Mouse (Mus musculus): ENCODE measurements around the gene Eps8l2. TPM values are rescaled to one million over a fixed set of nuclear protein-coding genes. Genes with fewer than 3 reads are reported as not detected.

Eps8l2 gene
- polyA plus RNA-seq, 1 experiment from 2014 or later = 5.7 TPM

- 77% methylated on average over 2 of the region's 2 CpGs for whole genome bisulfite sequencing
- no peak for ATAC-seq (ENCODE audit: insufficient number of reproducible peaks, insufficient read depth, low FRiP score, low TSS enrichment)
- no peaks in the 10 kb centered on the region for H3K9me3 ChIP-seq
- H3K36me3 ChIP-seq = peaks cover 29% of the 10 kb centered on the region
- no peak overlapping the region for H3K4me3 ChIP-seq
- no peak overlapping the region for H3K4me2 ChIP-seq (replicated peaks)
- H3K27me3 ChIP-seq = peaks cover 16% of the 10 kb centered on the region
- H3K27ac ChIP-seq = no peak overlapping the region
- H3K4me1 ChIP-seq = peaks cover 13% of the 10 kb centered on the region
- H3K9ac ChIP-seq = no peak overlapping the region
These were observed 3.6 kb upstream of the Eps8l2 start for GRCm38 (mm10) chr7:141335044-141335579.

GRCm38 (mm10) chr7:141335682-141336081 is 3.0 kb upstream of the Eps8l2 start:
- Histone ChIP-seq H3K4me3 (no peak overlapping the region), H3K9me3 (no peaks in the 10 kb centered on the region), H3K36me3 (peaks cover 29% of the 10 kb centered on the region), H3K4me2 (replicated peaks) (no peak overlapping the region), H3K4me1 (peaks cover 13% of the 10 kb centered on the region), H3K27me3 (peaks cover 16% of the 10 kb centered on the region), H3K9ac (no peak overlapping the region), H3K27ac (no peak overlapping the region)
- WGBS = 93% methylated on average over 4 of the region's 4 CpGs
- ATAC-seq (ENCODE audit: insufficient number of reproducible peaks, insufficient read depth, low FRiP score, low TSS enrichment) = no peak

GRCm38 (mm10) chr7:141336296-141336695 is 2.4 kb upstream of the Eps8l2 start:
- Histone ChIP-seq H3K9ac (no peak overlapping the region), H3K4me2 (replicated peaks) (no peak overlapping the region), H3K36me3 (peaks cover 29% of the 10 kb centered on the region), H3K4me3 (no peak overlapping the region), H3K27ac (no peak overlapping the region), H3K9me3 (no peaks in the 10 kb centered on the region), H3K4me1 (peaks cover 13% of the 10 kb centered on the region), H3K27me3 (peaks cover 16% of the 10 kb centered on the region)
- WGBS = 76% methylated on average over 3 of the region's 3 CpGs
- ATAC-seq (ENCODE audit: insufficient number of reproducible peaks, insufficient read depth, low FRiP score, low TSS enrichment) = no peak

GRCm38 (mm10) chr7:141337716-141338416 is 814 bp upstream of the Eps8l2 start:
- H3K27me3 ChIP-seq = peaks cover 16% of the 10 kb centered on the region
- no peak overlapping the region for H3K9ac ChIP-seq
- ATAC-seq (ENCODE audit: insufficient number of reproducible peaks, insufficient read depth, low FRiP score, low TSS enrichment) = no peak
- H3K9me3 ChIP-seq = no peaks in the 10 kb centered on the region
- 68% methylated on average over 3 of the region's 3 CpGs for WGBS
- no peak overlapping the region for H3K4me3 ChIP-seq
- H3K27ac ChIP-seq = no peak overlapping the region
- H3K4me2 ChIP-seq (replicated peaks) = no peak overlapping the region
- peaks cover 13% of the 10 kb centered on the region for H3K4me1 ChIP-seq
- H3K36me3 ChIP-seq = peaks cover 22% of the 10 kb centered on the region

- H3K4me2 ChIP-seq (replicated peaks) = peak overlapping the region; percentile 55
- H3K9me3 ChIP-seq = no peaks in the 10 kb centered on the region
- H3K27ac ChIP-seq = no peak overlapping the region
- H3K27me3 ChIP-seq = peaks cover 16% of the 10 kb centered on the region
- ATAC-seq (ENCODE audit: insufficient number of reproducible peaks, insufficient read depth, low FRiP score, low TSS enrichment) = no peak
- peak overlapping the region; percentile 40 for H3K9ac ChIP-seq
- peaks cover 9% of the 10 kb centered on the region; the same call in 1 of the 2 replicates for H3K36me3 ChIP-seq
- H3K4me3 ChIP-seq = peak overlapping the region; percentile 21
- WGBS = 37% methylated on average over 20 of the region's 20 CpGs
- peaks cover 13% of the 10 kb centered on the region for H3K4me1 ChIP-seq
These were observed 688 bp downstream of the Eps8l2 start for GRCm38 (mm10) chr7:141339215-141339920.

GRCm38 (mm10) chr7:141340023-141340422 is 1.3 kb downstream of the Eps8l2 start:
- H3K4me2 ChIP-seq (replicated peaks) = no peak overlapping the region
- 79% methylated on average over 7 of the region's 7 CpGs for WGBS
- H3K9ac ChIP-seq = no peak overlapping the region
- no peak overlapping the region for H3K27ac ChIP-seq
- no peak overlapping the region for H3K4me3 ChIP-seq
- no peaks in the 10 kb centered on the region for H3K9me3 ChIP-seq
- peaks cover 16% of the 10 kb centered on the region for H3K27me3 ChIP-seq
- H3K36me3 ChIP-seq = 0 out of 2 replicates have a peak, but pooled peaks cover 6% of the 10 kb centered on the region
- H3K4me1 ChIP-seq = peaks cover 13% of the 10 kb centered on the region
- ATAC-seq (ENCODE audit: insufficient number of reproducible peaks, insufficient read depth, low FRiP score, low TSS enrichment) = no peak

GRCm38 (mm10) chr7:141340476-141340875 is 1.8 kb downstream of the Eps8l2 start:
- H3K27me3 ChIP-seq = peaks cover 16% of the 10 kb centered on the region
- no peak overlapping the region for H3K4me3 ChIP-seq
- no peak overlapping the region for H3K9ac ChIP-seq
- WGBS = 66% methylated on average over 6 of the region's 6 CpGs
- peaks cover 13% of the 10 kb centered on the region for H3K4me1 ChIP-seq
- H3K4me2 ChIP-seq (replicated peaks) = no peak overlapping the region
- 0 out of 2 replicates have a peak, but pooled peaks cover 5% of the 10 kb centered on the region for H3K36me3 ChIP-seq
- ATAC-seq (ENCODE audit: insufficient number of reproducible peaks, insufficient read depth, low FRiP score, low TSS enrichment) = no peak
- no peaks in the 10 kb centered on the region for H3K9me3 ChIP-seq
- H3K27ac ChIP-seq = no peak overlapping the region

GRCm38 (mm10) chr7:141341689-141342226 is 3.1 kb downstream of the Eps8l2 start:
- WGBS = 80% methylated on average over 10 of the region's 10 CpGs

GRCm38 (mm10) chr7:141343230-141343629 is 4.5 kb downstream of the Eps8l2 start:
- WGBS = 42% methylated on average over 2 of the region's 2 CpGs
- no peak for ATAC-seq (ENCODE audit: insufficient number of reproducible peaks, insufficient read depth, low FRiP score, low TSS enrichment)
- no peak overlapping the region for H3K9ac ChIP-seq
- no peak overlapping the region for H3K27ac ChIP-seq
- H3K36me3 ChIP-seq = no peaks in the 10 kb centered on the region
- no peak overlapping the region for H3K4me2 ChIP-seq (replicated peaks)
- peaks cover 12% of the 10 kb centered on the region for H3K4me1 ChIP-seq
- H3K27me3 ChIP-seq = peaks cover 11% of the 10 kb centered on the region
- H3K9me3 ChIP-seq = no peaks in the 10 kb centered on the region
- H3K4me3 ChIP-seq = no peak overlapping the region

More at GRCm38 (mm10) chr7:141341689-141342226, 3.1 kb downstream of the Eps8l2 start:
- no peak overlapping the region for H3K9ac ChIP-seq
- H3K27ac ChIP-seq = no peak overlapping the region
- H3K9me3 ChIP-seq = no peaks in the 10 kb centered on the region
- no peak overlapping the region for H3K4me3 ChIP-seq
- H3K36me3 ChIP-seq = no peaks in the 10 kb centered on the region
- peaks cover 13% of the 10 kb centered on the region for H3K4me1 ChIP-seq
- no peak overlapping the region for H3K4me2 ChIP-seq (replicated peaks)
- ATAC-seq (ENCODE audit: insufficient number of reproducible peaks, insufficient read depth, low FRiP score, low TSS enrichment) = no peak
- H3K27me3 ChIP-seq = peaks cover 16% of the 10 kb centered on the region

- no peak overlapping the region for H3K4me3 ChIP-seq
- no peak for ATAC-seq (ENCODE audit: insufficient number of reproducible peaks, insufficient read depth, low FRiP score, low TSS enrichment)
- H3K4me1 ChIP-seq = peaks cover 7% of the 10 kb centered on the region
- no peaks in the 10 kb centered on the region for H3K36me3 ChIP-seq
- H3K9ac ChIP-seq = no peak overlapping the region
- no peak overlapping the region for H3K4me2 ChIP-seq (replicated peaks)
- H3K9me3 ChIP-seq = no peaks in the 10 kb centered on the region
- H3K27ac ChIP-seq = no peak overlapping the region
- WGBS = 62% methylated on average over 7 of the region's 7 CpGs
- peaks cover 7% of the 10 kb centered on the region for H3K27me3 ChIP-seq
These were observed 5.0 kb downstream of the Eps8l2 start for GRCm38 (mm10) chr7:141343696-141344095.

- Histone ChIP-seq H3K4me1 (no peaks in the 10 kb centered on the region), H3K27me3 (no peaks in the 10 kb centered on the region), H3K9ac (no peak overlapping the region), H3K36me3 (no peaks in the 10 kb centered on the region), H3K4me2 (replicated peaks) (no peak overlapping the region), H3K27ac (no peak overlapping the region), H3K4me3 (no peak overlapping the region), H3K9me3 (no peaks in the 10 kb centered on the region)
- no peak for ATAC-seq (ENCODE audit: insufficient number of reproducible peaks, insufficient read depth, low FRiP score, low TSS enrichment)
- 92% methylated on average over 5 of the region's 5 CpGs for WGBS
These were observed 6.1 kb downstream of the Eps8l2 start for GRCm38 (mm10) chr7:141344787-141345186.

All from embryonic facial prominence, embryonic 12.5 days (tissue).